Mouse (Mus musculus): Measurements from ENCODE around the gene Gm20388.

Gene Gm20388

DNA sequence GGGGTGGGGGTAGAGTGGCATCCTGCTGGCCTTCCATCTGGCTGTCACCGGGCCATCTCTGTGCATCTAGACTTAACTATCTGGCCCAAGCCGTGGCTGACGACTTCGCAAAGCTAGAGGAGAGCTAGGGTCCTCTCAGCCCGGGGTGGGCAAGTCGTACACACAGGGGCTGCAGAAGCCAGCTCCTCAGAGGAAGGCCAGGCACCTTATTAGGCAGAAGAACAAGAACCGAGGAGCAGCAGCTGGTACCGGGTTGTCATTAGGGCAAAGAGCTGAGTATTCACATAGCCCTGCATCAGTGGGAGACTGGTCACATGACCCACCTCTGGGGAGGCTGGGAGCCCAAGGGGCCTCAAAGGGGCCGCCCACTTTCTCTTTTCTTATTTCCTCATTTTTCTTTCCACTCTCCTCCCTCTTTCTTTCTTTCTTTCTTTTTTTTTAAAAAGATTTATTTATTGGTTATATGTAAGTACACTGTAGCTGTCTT lies 1788.0 kb downstream of the Gm20388 start:
- no peak for DNase-seq (ENCODE audit: low read depth, low spot score)

DNA sequence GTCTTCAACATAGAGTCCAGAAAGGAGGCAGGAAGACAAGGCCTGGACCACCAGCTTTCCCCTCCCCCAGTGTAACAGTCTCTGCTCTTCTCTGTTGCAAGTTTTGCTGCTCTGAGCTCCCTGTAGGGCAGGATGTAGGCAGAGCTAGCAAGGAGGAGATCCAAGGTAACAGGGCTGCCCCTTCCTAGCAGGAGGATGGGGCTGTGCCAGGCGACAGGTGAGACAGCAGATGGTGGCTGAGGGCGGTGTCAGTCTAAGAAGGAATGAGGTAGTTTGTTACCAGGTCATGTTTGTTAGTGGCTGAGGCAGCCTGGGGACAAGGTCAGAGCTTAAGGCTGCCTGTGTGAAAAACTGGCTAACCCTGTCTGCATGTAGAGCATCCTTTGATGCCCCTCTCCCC lies 1789.3 kb downstream of the Gm20388 start:
- DNase-seq (ENCODE audit: low read depth, low spot score), result peak; percentile 98

DNA sequence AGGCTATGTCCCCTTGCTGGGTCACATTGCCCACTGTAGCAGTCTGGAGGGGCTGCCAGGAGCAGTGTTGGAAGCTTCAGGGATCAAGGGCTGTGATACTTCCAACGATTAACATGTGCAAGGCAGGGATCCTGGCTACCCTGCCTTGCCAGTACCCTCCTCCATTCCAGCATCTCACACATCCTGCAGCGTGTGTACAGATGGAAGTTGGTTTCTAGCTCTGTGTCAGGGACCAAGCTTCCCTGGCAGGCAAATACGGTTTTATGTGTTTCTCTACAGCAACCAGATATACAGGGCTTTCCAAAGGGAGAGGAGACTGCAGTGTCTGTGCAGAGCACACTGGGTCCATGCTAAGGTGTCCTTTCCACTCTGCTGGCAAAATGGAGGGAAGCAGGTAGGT lies 1794.5 kb downstream of the Gm20388 start:
- DNase-seq (ENCODE audit: low read depth, low spot score), result peak; percentile 65

DNA sequence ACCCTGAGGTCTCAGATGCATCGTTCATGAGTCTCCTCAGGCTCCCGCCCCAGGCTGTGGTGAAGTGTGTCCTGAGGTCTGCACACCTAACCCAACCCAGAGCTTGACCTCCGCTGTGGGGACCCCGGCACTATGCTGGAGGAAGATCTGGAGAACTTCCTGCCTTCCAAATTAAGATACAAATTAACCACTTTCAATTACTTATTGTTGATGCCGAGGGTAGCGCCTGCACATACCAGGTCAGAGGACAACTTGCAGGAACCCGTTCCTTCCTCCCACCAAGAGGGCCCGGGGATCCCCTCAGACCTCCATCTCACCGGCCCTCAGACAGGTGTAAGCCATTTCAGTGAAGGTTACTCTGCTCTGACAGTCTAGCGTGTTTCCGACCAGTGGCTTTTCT lies 1796.3 kb downstream of the Gm20388 start:
- DNase-seq (ENCODE audit: low read depth, low spot score), result no peak

DNA sequence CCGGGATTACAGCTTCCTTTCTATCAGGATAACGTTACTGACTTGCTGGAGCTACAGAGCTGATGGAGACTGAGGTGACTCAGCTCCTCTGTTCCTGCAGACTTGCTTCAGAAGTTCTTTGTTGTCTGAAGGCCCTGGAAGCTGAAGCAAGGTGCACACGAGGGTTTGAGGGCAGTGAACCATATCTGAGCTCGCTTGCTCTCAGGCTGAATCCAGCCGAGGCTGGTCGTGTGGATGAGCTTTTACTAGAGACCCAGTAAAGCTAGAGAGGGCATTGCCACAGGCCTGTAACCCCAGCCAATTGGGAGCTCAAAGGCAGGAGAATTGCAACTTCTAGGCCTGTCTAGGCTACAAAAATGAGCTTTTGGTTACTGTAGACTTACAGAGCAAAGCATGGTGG lies 1797.8 kb downstream of the Gm20388 start:
- no peak for DNase-seq (ENCODE audit: low read depth, low spot score)

DNA sequence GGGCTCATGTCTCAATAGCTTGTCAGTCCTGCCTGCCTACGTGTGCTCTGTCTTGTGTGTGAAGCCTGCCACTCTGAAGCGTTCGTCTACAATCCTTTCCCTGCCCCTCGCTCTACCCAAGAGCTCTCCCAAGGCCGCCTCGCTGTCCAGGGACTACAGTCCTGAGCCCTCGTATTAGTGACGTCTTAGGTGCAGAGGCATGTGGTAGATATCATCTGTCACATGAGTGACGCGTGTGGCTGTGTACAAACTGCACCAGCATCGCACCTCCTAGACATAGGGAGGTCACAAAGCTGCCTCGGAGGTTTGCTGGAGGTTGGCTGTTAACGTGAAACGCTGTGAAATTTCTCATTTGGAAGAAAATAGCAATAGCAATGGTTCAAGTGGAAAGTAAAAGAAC lies 1806.9 kb downstream of the Gm20388 start:
- DNase-seq (ENCODE audit: low read depth, low spot score), result no peak

DNA sequence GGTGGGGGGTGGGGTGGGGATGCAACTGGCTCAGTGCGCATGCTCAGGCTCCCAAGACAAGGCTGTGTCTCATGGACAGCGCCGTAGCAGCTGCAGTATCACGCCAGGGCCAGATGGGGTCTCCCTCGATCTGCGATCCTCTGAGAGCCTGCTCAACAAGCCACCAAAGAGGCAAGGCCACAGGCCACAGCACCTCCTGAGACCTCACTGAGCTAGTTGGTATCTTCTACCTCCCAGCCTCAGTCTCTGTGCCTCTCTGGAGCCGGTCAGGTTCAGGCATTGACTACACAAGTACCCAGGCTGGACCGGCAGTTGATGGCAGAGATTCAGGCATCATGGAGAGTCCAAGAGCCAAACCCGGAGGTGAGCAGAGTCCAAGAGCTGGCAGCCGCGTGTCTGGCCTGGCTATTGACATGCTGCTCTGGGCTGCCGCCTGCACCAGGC lies 1807.4 kb downstream of the Gm20388 start:
- DNase-seq (ENCODE audit: low read depth, low spot score), result peak; percentile 99

DNA sequence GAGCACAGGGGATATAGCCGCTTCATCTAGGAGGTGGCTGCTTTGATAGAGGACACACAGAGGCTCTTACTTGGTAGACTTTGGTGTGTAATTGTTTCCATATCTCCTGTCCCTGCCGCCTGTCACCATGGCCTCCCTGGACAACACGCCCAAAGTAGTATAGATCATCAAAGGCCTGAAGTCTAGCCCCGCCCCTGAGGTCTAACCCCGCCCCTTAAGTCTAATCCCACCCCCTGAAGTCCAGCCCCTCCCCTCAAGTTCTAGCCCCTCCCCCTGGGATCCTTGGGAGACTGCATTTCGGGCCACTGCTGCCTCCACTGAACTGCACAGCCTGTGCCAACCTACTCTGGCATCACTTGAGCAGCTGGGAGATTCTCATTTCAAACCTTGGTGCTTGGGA lies 1808.3 kb downstream of the Gm20388 start:
- DNase-seq (ENCODE audit: low read depth, low spot score), result no peak

DNA sequence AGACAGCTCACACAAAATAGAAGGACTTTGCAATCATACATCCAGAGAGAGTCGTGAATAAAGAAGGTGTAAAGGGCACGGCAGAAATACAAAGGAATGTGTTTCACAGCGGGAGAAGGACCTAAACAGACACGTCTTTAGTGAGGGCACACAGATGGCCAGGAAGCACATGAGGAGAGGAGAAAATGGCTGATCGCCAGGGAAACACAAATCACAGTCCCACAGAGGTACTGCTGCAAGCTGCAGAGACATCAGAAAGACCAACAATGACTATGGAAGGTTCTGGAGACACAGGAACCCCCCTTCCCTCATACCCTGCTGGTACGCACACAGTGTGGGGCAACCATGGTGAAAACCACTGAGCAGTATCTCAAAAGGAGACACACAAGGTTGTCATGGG lies 1810.4 kb downstream of the Gm20388 start:
- DNase-seq (ENCODE audit: low read depth, low spot score), result peak; percentile 87

DNA sequence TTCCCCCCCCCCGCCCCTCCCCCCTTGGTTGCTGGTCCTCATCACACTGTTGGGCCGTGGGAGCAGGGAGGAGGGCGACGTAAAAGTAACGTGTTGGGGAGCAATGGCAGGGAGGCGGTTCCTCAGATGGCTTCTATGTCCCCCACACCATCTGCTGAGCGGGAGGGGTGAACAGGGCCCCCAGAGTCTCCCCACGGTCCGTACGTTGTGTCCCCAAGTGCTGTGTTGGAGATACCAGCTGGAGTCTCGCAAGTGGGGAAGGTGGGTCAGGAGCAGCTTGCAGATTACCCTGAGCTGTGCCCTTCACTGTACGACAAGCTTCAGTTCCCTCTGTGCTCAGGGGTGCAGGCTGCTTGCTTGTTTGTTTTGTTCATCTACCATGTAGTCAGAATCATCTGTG lies 1813.2 kb downstream of the Gm20388 start:
- no peak for DNase-seq (ENCODE audit: low read depth, low spot score)

DNA sequence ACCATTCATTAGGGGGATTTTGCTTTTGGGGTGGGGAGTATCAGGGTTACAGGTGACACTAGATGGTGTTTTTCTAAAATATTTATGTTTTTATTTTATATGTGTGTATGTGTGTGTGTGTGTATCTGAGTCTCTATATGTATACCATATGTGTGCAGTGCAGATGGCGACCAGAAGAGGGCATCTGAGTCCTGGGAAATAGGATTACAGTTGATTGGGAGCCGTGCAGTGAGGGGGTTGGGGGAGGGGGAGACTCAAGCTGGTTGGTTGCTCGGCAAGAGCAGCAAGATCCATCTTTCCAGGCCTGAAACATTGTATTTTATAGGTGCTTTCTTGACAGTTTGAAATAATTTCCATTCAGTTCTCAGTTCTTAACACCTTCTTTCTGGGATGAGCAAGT lies 1816.5 kb downstream of the Gm20388 start:
- DNase-seq (ENCODE audit: low read depth, low spot score), result no peak

DNA sequence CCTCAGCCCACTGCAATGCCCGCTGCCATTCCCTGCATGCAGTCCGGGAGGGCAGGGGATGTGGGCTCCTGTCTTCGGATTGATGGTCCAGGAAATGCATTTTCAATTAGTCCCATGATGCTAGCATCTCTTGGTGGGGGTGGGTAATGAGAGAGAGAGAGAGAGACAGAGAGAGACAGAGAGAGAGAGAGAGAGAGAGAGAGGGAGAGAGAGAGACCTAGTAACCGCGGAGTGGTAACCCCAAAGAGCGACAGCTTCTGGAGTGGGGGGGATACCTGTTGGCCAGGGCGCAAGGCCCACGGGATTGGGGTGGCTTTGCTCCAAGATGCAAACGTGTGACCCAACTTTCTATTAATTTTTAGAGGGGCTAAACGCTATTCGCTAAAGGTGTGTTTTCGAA lies 1818.7 kb downstream of the Gm20388 start, which contains the start of gene Jph3:
Gene Jph3 (plus strand): TSS at position 301 of the 400 bp plus-strand sequence.
- no peak for DNase-seq (ENCODE audit: low read depth, low spot score)

DNA sequence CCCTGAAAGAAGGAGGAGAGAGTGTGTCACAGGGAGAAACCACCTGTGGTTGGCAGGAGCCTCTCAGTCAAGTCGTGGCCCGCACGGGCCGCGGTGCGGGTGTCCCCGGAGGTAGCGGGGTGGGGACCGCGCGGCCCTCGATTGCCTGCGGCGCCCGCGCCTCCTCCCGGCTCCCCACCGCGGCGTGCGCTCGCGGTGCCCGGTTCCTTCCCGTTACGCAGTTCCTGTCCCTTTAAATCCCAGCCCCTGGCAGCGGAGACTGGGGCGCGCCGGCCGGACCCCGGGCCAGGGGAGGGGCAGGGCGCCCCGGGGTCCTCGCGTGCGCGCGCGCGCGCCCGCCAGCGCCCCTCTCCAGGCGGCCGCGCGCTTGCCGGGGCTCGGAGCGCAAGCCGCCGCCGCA lies 1819.1 kb downstream of the Gm20388 start:
- DNase-seq (ENCODE audit: low read depth, low spot score), result peak; percentile 50

DNA sequence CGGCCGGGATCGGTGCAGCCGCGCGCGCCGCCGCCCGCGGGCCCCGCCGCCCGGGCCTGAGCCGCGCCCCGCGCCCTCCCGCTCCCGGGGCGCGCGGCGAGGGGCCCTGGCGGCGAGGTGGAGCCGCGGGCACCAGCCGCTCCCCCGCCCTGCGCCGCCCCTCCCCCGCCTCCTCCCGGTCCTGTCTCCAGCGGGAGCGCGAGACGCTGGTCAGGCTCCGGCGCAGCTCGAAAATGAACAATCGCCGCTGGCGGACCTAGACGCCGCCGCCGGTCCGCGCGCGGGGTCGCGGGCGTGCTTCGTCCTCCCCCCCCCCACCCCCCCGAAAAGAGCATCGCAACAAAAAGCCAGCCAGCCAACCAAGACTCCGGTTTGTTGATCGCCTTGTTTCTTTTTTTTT lies 1819.5 kb downstream of the Gm20388 start:
- DNase-seq (ENCODE audit: low read depth, low spot score), result peak; percentile 77

DNA sequence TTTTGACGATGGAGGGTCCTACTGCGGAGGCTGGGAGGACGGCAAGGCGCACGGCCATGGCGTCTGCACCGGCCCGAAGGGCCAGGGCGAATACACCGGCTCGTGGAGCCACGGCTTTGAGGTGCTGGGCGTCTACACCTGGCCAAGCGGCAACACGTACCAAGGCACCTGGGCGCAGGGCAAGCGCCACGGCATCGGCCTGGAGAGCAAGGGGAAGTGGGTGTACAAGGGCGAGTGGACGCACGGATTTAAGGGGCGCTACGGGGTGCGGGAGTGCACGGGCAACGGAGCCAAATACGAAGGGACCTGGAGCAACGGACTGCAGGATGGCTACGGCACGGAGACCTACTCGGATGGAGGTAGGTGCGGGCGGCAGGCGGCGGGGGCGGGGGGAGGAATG lies 1820.0 kb downstream of the Gm20388 start:
- DNase-seq (ENCODE audit: low read depth, low spot score), result peak; percentile 57

DNA sequence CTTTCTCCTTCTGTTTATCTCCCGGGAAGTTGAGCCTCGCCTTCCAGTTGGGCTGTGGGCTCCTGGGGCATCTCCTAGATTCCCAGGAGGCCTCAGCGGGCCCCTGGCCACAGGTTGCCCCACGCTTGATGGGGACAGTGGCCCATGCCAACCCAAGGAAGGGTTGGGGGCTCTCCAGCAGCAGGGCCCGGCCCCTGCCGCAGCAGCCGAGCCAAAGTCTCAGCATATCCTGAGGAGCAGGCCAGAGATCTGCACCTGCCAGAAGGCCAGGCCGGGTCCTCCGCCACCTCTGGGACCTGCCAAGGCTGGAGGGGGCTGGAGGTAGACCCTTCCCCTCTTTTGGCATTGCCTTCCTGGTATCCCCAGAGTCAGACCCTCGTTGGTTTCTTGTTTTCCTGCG lies 1820.4 kb downstream of the Gm20388 start:
- no peak for DNase-seq (ENCODE audit: low read depth, low spot score)

DNA sequence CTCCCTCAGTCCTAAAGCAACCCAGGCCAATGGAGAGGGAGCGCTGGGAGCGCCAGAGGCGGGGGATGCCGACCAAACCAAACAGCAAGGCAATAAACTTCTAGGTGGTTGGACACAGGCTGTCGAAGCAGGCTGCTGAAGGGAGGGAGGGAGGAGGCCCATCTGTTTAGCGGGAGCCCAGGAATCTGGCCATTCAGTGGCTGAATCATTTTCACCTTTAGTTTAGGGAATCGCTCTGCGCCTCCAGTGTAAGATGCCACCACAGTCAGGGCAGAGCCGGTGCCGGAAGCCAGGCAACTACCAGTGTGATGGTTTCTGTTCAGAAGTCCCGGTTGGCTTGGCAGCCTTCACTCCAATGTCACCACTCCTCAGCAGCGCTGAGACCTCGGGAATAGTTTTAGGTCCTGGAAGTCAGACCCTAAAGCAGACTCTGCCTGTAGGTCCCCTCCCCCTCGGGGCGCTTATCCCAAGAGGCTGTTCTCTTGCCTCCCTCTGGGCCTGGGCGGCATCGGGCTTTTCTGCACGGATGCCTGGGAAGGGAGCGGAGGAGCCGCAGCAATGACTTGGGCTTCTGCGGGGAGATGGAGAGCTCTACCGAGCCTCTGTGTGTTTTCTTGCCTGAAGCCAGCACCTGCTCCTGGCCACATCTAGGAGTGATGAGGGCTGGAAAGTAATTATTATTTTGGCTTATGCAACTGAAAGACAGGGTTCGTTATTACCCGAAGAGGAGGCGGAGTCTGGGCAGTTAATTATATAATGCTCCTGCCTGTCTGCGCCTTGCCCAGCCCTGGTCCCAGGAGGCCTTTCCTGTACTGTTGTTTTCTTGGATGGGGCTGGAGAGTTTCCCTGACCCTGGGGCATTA lies 1821.1 kb downstream of the Gm20388 start:
- peak; percentile 97 for DNase-seq (ENCODE audit: low read depth, low spot score)

DNA sequence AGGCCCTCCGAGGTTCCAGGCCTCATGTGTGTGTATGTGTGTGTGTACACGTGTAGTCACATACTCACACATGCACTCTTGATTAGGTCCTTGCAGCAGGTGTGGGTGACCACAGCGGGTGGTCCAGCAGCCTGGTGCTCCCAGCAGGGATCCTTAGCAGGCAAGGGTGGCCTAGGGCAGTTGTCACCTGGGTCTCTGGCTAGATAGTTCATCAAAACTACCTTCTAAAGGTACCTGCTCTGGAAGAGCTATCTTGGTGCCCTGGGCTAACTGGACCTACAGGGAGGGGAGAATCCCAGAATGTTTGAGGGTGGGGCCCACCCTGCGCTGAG lies 1821.7 kb downstream of the Gm20388 start:
- no peak for DNase-seq (ENCODE audit: low read depth, low spot score)

DNA sequence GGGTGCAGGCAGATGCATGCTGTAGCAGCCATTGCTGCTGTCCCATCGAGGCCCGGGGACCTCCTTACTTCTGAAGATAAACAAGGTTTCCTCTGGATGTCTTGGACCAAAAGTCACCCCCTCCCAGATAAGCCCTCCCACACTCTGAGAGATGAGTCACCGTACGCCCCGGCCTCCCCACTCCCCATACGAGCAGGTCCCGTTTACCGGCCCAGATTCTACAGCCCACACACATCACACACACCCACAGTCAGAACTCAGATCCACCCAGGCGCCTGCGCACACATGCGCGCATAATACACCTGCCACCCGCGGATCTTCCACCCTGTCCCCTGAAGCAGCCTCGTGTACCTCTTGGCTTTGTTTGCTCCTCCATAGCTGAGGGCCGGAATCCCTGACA lies 1823.6 kb downstream of the Gm20388 start:
- DNase-seq (ENCODE audit: low read depth, low spot score), result peak; percentile 87

DNA sequence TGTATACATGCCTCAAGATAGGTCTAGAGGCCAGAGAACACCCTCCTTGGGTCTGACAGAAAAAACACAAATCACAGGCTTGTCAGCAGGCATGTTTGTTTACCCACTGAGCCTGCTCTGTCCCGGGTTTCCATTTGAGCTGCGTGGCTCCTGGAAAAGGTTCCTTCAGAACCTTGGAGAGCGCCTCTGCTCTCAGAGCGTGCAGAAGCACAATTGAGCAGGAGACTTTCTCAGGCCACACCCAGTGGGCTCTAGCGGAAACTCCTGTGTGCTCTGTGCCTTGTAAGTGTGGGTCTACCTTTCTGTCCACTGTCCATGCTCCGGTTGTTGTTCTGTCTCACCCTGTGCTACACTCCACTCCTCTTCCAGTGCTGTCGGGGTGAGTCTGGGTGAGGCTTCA lies 1825.6 kb downstream of the Gm20388 start:
- DNase-seq (ENCODE audit: low read depth, low spot score), result no peak

DNA sequence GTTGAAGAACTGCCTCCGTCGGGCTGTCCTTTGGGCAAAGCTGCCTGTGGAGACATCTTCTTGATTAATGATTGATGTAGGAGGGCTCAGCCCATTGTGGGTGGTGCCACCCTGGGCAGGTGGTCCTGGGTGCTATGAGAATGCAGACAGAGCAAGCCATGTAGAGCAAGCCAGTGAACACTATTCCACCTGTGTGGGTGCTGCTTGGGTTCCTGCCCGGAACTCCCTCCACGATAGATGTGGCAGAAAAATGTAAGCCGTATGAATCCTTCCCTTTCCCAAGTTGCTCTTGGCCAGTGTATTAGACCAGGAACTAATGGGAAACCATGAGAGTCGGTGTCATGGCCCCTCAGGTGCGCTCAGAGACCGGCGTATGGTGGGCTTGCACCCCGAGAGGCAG lies 1830.1 kb downstream of the Gm20388 start:
- peak; percentile 63 for DNase-seq (ENCODE audit: low read depth, low spot score)

DNA sequence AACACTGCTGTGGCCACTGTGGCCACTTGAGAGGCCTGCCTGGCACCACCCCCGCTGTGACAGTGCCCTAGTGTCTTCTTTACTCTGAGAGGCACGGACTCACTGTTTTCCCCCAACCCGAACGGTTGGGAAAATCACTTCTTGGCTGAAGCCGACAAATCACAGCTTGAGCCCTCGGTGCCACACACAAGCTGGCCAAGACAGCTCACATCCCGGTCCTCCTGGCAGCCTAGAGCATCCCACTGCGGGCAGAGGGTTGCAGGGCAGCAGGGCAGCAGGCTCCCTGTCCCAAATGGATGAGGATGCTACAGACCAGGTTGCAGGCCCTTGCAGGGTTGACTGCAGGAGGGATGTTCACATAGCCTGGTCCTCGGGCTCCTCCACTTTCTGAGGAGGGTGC lies 1838.9 kb downstream of the Gm20388 start:
- peak; percentile 94 for DNase-seq (ENCODE audit: low read depth, low spot score)

DNA sequence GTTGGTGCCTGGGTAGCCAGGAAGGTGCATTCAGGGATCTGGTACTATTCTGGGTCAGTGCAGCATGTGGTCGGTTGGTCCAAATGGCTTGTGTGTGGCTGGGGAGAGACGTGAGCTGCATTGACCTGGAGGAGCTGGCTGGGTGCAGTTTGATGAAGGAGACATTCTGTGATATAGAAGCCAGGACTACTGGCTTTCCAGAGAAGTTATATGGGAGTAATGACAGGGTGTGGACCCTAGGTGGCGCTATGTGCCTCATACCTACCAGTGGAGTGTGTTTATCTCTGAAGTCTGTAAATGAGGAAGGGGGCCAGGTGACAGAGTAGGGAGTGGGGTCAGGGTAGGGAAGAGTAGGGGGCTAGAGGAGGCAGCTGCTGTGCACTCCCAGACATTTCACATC lies 1839.9 kb downstream of the Gm20388 start:
- DNase-seq (ENCODE audit: low read depth, low spot score), result peak; percentile 46

DNA sequence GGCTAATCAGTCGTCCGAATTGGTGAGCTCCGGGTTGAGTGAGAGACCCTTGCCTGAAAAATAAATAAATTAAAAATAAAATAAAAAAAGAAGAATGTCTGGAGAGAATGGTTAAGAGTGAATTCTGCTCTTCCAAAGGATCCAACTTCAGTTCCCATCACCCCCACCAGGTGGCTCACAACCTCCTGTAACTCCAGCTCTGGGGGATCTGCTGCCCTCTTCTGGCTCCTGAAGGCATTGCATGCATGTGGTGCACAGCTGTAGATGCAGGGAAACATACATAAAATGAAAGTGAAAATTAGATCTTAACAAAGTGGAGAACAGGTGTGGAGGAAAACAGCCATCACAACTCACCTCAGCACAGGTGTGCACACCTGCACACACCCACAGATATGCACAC lies 1840.8 kb downstream of the Gm20388 start:
- peak; percentile 78 for DNase-seq (ENCODE audit: low read depth, low spot score)
